Mouse (Mus musculus) left cerebral cortex, postnatal 10 days (tissue): ENCODE data around the gene Dpp6. TPM values are rescaled to one million over a fixed set of nuclear protein-coding genes. Genes with fewer than 3 reads are reported as not detected.
A peak's percentile ranks its signal among the peaks of the same experiment; 100 is the strongest.

Experiments used
- DNase-seq, 2 experiments: peaks; one replicate each; pipeline ENCODE4 v3.0.0; 2021 to 2022; ENCODE audit warnings: low spot score in 2 of 2, mixed read lengths in 1 of 2; ENCODE audit errors: extremely low spot score in 1 of 2
- intact Hi-C: fragments of 180-260 bp; cut with DNase I; formaldehyde crosslinking; loops from one replicate; pipeline ENCODE4 v1.15.1; 2025
- total RNA-seq, 2 experiments: library from RNA; stranded (reverse); gene quantifications; 2 replicates each; pipeline ENCODE4 v1.2.3; 2021

The Dpp6 gene
- total RNA-seq, 2 experiments from 2014 or later = 180 to 184 TPM

- no peak for DNase-seq
Measured at GRCm38 (mm10) chr5:27249951-27250350, 432.9 kb downstream of the Dpp6 start.

GRCm38 (mm10) chr5:27250906-27251305 lies 433.9 kb downstream of the Dpp6 start:
- intact Hi-C loops = no loop called here
- no peak for DNase-seq

More at GRCm38 (mm10) chr5:27249951-27250350, 432.9 kb downstream of the Dpp6 start:
- intact Hi-C loops = no loop called here

GRCm38 (mm10) chr5:27251361-27251760 lies 434.4 kb downstream of the Dpp6 start:
- DNase-seq = no peak
- intact Hi-C loops = no loop called here

GRCm38 (mm10) chr5:27255247-27255646 lies 438.2 kb downstream of the Dpp6 start:
- no peak for DNase-seq
- intact Hi-C loops = no loop called here

- intact Hi-C loops = no loop called here
- DNase-seq = no peak
Measured at GRCm38 (mm10) chr5:27258636-27259035, 441.6 kb downstream of the Dpp6 start.

- DNase-seq = peak; percentile 70 to 81
- intact Hi-C loops = loop anchor here (5.0 to 10.0 kb wide), 2 partner anchors 153 to 185 kb away; no protein-coding TSS in a partner anchor
Measured at GRCm38 (mm10) chr5:27261746-27262727, 445.0 kb downstream of the Dpp6 start.

- DNase-seq = no peak
- intact Hi-C loops = loop anchor here (5.0 to 10.0 kb wide), 2 partner anchors 152 to 185 kb away; no protein-coding TSS in a partner anchor
Measured at GRCm38 (mm10) chr5:27262751-27263150, 445.7 kb downstream of the Dpp6 start.

GRCm38 (mm10) chr5:27265281-27265680 lies 448.3 kb downstream of the Dpp6 start:
- DNase-seq = no peak
- intact Hi-C loops = loop anchor here (10.0 kb wide), 1 partner anchor 150 kb away; no protein-coding TSS in a partner anchor

- no peak for DNase-seq
- intact Hi-C loops = no loop called here
Measured at GRCm38 (mm10) chr5:27271336-27271735, 454.3 kb downstream of the Dpp6 start.

- intact Hi-C loops = no loop called here
- DNase-seq = no peak
Measured at GRCm38 (mm10) chr5:27274781-27275395, 457.9 kb downstream of the Dpp6 start.

GRCm38 (mm10) chr5:27275871-27276270 lies 458.9 kb downstream of the Dpp6 start:
- intact Hi-C loops = no loop called here
- DNase-seq = no peak

GRCm38 (mm10) chr5:27278120-27278645 lies 461.2 kb downstream of the Dpp6 start:
- intact Hi-C loops = no loop called here
- DNase-seq = no peak

GRCm38 (mm10) chr5:27286876-27287275 lies 469.9 kb downstream of the Dpp6 start:
- DNase-seq = no peak
- intact Hi-C loops = no loop called here

GRCm38 (mm10) chr5:27291378-27291777 lies 474.4 kb downstream of the Dpp6 start:
- intact Hi-C loops = no loop called here
- no peak for DNase-seq

- DNase-seq = no peak
- intact Hi-C loops = no loop called here
Measured at GRCm38 (mm10) chr5:27292236-27292635, 475.2 kb downstream of the Dpp6 start.

- intact Hi-C loops = no loop called here
- DNase-seq = no peak
Measured at GRCm38 (mm10) chr5:27304115-27304514, 487.1 kb downstream of the Dpp6 start.

GRCm38 (mm10) chr5:27306497-27307152 lies 489.6 kb downstream of the Dpp6 start:
- peak; percentile 31 to 32 for DNase-seq

GRCm38 (mm10) chr5:27310217-27310616 lies 493.2 kb downstream of the Dpp6 start:
- no peak for DNase-seq
- intact Hi-C loops = no loop called here

More at GRCm38 (mm10) chr5:27306497-27307152, 489.6 kb downstream of the Dpp6 start:
- intact Hi-C loops = no loop called here

GRCm38 (mm10) chr5:27316674-27317073 lies 499.7 kb downstream of the Dpp6 start:
- intact Hi-C loops = no loop called here
- DNase-seq = no peak
